Mouse (Mus musculus) cortical plate, adult 2 months (tissue): ENCODE results near the gene Sephs2. TPM values are rescaled to one million over a fixed set of nuclear protein-coding genes. Genes with fewer than 3 reads are reported as not detected.

ENCODE experiments used
- H3K27ac ChIP-seq: fragments of 200-500 bp; 2 replicates; pipeline ENCODE4 v1.5.1; 2012; ENCODE audit warnings: low read length, control low read depth, inconsistent platforms; ENCODE audit not compliant: insufficient read depth
- H3K4me1 ChIP-seq: fragments of 200-500 bp; 2 replicates; pipeline ENCODE4 v1.6.1; 2011; ENCODE audit warnings: low read length; ENCODE audit not compliant: control insufficient read depth, insufficient read depth
- H3K4me3 ChIP-seq: fragments of 200-500 bp; 2 replicates; pipeline ENCODE4 v1.5.1; 2011; ENCODE audit warnings: mild to moderate bottlenecking, low read length, control low read depth; ENCODE audit not compliant: insufficient read depth
- CTCF ChIP-seq: fragments of 200-500 bp; IDR thresholded peaks from 2 replicates; pipeline ENCODE4 v1.5.1; 2011; ENCODE audit warnings: mild to moderate bottlenecking, control low read depth, low read length; ENCODE audit not compliant: insufficient read depth; ENCODE audit errors: extremely low read depth
- POLR2A ChIP-seq: fragments of 200-500 bp; IDR thresholded peaks from 2 replicates; pipeline ENCODE4 v1.6.1; 2011; ENCODE audit warnings: mild to moderate bottlenecking, low read length, control low read depth; ENCODE audit not compliant: insufficient read depth; ENCODE audit errors: extremely low read depth
- polyA plus RNA-seq: library from polyadenylated mRNA; depleted of rRNA; stranded (reverse); fragments of >200 nt; gene quantifications from 2 replicates; pipeline ENCODE4 v1.2.3, GENCODE M21; 2012; rRNA removed

Gene Sephs2
- 26.2 and 27.5 TPM in 2 replicates for polyA plus RNA-seq

DNA sequence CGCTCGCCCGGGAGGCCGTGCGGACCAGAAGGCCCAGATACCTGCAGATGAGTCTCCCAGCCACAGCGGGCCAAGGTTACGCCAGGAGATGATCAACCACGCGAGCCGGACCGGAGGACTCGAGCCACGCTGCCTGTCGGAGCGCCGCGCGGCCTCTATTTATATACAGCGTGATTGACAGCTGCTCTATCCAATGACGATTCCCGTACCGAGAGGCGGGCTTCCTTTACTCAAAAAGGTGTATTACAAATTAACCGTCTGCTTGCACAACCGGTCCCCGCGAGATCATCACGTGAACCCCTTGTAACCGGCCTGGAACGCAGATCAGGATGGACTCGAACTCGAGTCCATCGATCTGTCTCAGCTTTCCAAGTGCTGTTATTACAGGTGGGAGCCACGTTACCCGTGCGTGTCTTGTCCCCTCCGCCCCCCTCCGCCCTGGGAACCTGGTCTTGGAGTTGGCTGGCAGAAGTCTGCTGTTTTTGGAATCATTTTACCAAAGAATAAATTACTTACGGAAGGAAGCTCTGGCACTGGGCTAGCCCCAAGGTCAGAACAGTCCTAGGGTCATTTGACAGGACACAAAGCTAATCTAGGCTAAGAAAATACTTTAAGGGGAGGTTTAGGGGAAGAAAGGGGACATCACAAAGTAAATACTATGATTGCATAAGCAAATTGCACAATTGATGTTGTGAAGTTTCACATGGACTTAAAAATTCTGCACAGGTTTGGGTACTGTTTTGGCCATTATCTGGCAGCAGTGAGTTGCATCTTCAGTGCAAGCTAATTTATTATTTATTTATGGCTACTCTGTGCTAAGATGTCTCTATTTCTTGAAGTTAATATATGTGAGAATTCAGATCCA lies at the start of gene Sephs2:
Gene Sephs2, minus strand, starts transcription at position 131 of the 865 bp plus-strand sequence.
- TF ChIP-seq CTCF (no peak), POLR2A (peak; percentile 99)
- Histone ChIP-seq H3K27ac (peak within 1 kb of the TSS; percentile 90), H3K4me1 (peaks cover 4% of the 10 kb centered on the region), H3K4me3 (peak within 1 kb of the TSS; percentile 57)

GRCm38 (mm10) chr7:127322085-127322484 lies 48.2 kb upstream of the Sephs2 start:
- TF ChIP-seq CTCF (peak; percentile 18; the same call in 1 of the 2 replicates), POLR2A (no peak)
- Histone ChIP-seq H3K4me3 (no peak overlapping the region), H3K4me1 (no peaks in the 10 kb centered on the region), H3K27ac (no peak overlapping the region)

- Histone ChIP-seq H3K27ac (no peak overlapping the region), H3K4me1 (no peaks in the 10 kb centered on the region), H3K4me3 (no peak overlapping the region)
- TF ChIP-seq CTCF: no peak
- TF ChIP-seq POLR2A: no peak
Observed at GRCm38 (mm10) chr7:127321106-127321505, 47.3 kb upstream of the Sephs2 start.

DNA sequence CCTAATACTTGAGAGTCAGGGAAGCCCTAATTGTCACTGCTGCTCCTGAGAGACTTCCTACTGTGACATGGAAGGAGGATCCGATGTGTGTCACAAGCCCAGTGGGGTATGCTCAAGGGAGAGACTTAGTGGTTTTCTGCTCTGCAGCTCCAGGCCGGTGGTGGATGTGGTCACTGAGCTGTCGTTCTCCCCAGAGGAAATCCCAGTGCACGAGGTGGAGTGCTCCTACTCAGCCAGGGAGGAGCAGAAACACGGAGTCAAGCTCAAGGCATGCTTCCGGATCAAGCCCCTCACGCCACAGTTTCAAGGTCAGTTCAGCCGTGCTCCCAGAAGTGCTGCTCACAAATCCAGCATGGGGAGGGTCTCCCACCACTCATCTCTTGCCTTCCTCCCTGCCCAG lies 40.1 kb upstream of the Sephs2 start:
- Histone ChIP-seq H3K4me3 (no peak overlapping the region), H3K27ac (no peak overlapping the region), H3K4me1 (no peaks in the 10 kb centered on the region)
- TF ChIP-seq CTCF (no peak), POLR2A (no peak)

- TF ChIP-seq POLR2A (no peak), CTCF (no peak)
- Histone ChIP-seq H3K4me1 (no peaks in the 10 kb centered on the region), H3K4me3 (no peak overlapping the region), H3K27ac (no peak overlapping the region)
Observed at GRCm38 (mm10) chr7:127309951-127310350, 36.1 kb upstream of the Sephs2 start.

GRCm38 (mm10) chr7:127308887-127309286 lies 35.0 kb upstream of the Sephs2 start:
- H3K4me1 ChIP-seq: no peaks in the 10 kb centered on the region
- H3K4me3 ChIP-seq: no peak overlapping the region
- no peak overlapping the region for H3K27ac ChIP-seq
- TF ChIP-seq CTCF: peak; percentile 57
- no peak for TF ChIP-seq POLR2A

DNA sequence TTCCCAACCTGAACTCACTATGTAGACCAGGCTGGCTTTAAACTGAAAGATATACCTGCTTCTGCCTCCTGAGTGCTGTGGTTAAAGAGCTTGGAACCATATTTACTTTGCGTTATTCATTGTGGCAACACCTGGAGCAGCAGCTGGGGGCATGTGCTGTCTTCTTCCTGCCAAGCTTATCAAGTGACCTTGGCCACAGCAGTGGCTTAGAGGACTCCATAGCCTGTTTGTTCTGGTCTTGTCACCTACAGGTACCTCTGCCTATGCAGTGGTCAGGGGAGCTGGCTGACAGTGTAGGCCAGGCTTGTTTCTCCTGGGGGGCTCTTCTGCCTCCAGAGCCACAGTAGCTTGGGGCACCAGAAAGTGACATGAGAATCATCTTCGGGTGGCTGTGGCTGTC lies 34.6 kb upstream of the Sephs2 start:
- H3K4me1 ChIP-seq: no peaks in the 10 kb centered on the region
- TF ChIP-seq POLR2A: no peak
- no peak for TF ChIP-seq CTCF
- H3K4me3 ChIP-seq: no peak overlapping the region
- no peak overlapping the region for H3K27ac ChIP-seq

DNA sequence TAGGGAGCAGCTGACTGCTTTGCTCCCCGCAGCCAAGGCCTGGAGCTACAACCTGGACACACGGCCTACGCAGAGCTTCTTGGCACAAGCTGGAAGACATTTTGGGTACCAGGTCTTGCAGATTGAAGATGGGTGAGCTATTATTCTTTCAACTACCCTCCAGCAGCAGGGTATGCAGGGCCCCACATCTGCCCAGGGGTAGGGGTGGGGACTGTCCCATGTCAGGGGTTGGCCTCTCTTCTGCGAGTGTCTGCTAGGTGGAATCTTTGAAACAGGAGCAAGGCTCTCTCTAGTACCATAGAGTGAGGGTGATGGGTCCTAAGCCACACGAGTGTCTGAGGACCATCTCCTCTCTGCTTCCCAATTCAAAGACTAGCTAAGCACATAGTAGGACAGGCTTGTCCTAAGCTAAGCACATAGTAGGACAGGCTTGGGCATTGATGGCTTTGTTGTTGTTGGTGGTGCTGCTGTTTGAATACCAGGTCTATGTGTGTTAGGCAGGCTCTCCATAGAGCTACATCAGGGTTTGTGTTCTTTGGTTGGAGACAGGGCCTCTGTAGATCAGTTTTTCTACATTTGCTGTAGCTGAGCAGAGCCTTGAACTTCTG lies 23.8 kb upstream of the Sephs2 start:
- no peak overlapping the region for H3K4me3 ChIP-seq
- no peak for TF ChIP-seq POLR2A
- no peak for TF ChIP-seq CTCF
- no peaks in the 10 kb centered on the region for H3K4me1 ChIP-seq

GRCm38 (mm10) chr7:127296786-127297555 lies 23.1 kb upstream of the Sephs2 start:
- Histone ChIP-seq H3K27ac (no peak overlapping the region), H3K4me3 (no peak overlapping the region), H3K4me1 (no peaks in the 10 kb centered on the region)
- TF ChIP-seq POLR2A: no peak
- TF ChIP-seq CTCF: no peak

More for the DNA sequence above, 23.8 kb upstream of the Sephs2 start:
- H3K27ac ChIP-seq: no peak overlapping the region

DNA sequence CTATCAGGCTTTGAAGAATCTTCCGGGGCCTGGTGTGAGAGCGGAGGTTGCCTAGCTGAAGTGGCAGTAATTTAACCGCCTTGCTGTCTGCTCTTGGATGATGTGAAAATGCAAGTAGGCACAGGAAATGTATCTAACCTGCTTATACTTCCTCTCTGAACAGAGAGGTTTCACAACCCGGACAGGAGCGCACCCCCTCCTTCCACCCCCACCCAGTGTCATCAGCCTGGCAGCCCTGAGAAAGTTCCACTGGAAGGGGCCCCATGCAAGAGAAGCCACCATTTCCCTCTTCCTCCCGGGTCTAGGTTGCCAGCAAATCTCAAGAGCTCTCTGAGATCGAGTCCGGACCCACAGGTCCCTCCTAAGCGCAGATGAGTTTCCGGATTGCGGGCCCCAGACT lies 22.2 kb upstream of the Sephs2 start, which contains the start of gene Itgal:
Gene Itgal, plus strand, starts transcription at position 163 of the 400 bp plus-strand sequence.
- Histone ChIP-seq H3K4me3 (no peak within 1 kb of the TSS), H3K27ac (no peak within 1 kb of the TSS), H3K4me1 (no peaks in the 10 kb centered on the region)
- no peak for TF ChIP-seq POLR2A
